Mouse (Mus musculus) brain, embryonic 14.5 days (tissue): ENCODE measurements at regions not wholly inside any gene's neighbourhood (a gene's known extent, or its start where the extent isn't known, plus 50 kb on each side); places are given as distances from the start of the nearest gene placed in this dataset.

Experiments
- DNase-seq: peaks from one replicate; pipeline ENCODE4 v3.0.0-alpha.2; 2011; ENCODE audit warnings: low read depth
- CTCF ChIP-seq: fragments of 200-500 bp; IDR thresholded peaks from 2 replicates; pipeline ENCODE4 v1.5.1; 2012; ENCODE audit warnings: inconsistent platforms, mild to moderate bottlenecking, moderate library complexity, borderline replicate concordance; ENCODE audit not compliant: insufficient read depth, insufficient read length; ENCODE audit errors: extremely low read depth
- POLR2A ChIP-seq: fragments of 200-500 bp; IDR thresholded peaks from 2 replicates; pipeline ENCODE4 v1.6.1; 2012; ENCODE audit warnings: mild to moderate bottlenecking, inconsistent platforms, borderline replicate concordance; ENCODE audit not compliant: poor library complexity, insufficient read depth, insufficient read length, severe bottlenecking; ENCODE audit errors: extremely low read depth

GRCm38 (mm10) chr11:8251360-8251759 is 413.0 kb downstream of the Tns3 start:
- TF ChIP-seq POLR2A (no peak), CTCF (no peak)
- DNase-seq, result no peak

GRCm38 (mm10) chr11:8249468-8249867 is 414.9 kb downstream of the Tns3 start:
- DNase-seq, result no peak
- TF ChIP-seq POLR2A (no peak), CTCF (no peak)

DNA sequence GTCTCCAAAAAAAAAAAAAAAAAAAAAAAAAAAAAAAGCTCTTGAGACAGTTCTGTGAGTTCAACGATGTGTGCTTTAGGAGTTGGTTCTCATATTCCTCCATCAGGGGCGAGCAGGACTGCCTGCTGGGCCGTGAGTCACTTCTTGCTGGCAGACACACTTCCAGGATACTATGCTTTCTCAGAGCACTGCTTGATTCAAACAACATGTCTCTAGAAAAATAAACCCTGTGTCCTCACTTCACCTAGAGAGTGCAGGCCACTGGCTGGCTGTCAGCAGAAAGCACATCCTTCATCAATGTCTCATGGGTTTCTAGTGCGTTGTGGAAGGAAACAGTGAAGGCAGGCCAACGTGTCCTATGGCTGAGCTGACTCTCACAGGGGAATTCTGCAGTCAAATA is 416.8 kb downstream of the Tns3 start:
- no peak for DNase-seq
- TF ChIP-seq CTCF, result no peak
- TF ChIP-seq POLR2A, result no peak

- no peak for TF ChIP-seq POLR2A
- no peak for TF ChIP-seq CTCF
- no peak for DNase-seq
These were observed 417.3 kb downstream of the Tns3 start for GRCm38 (mm10) chr11:8247024-8247423.

DNA sequence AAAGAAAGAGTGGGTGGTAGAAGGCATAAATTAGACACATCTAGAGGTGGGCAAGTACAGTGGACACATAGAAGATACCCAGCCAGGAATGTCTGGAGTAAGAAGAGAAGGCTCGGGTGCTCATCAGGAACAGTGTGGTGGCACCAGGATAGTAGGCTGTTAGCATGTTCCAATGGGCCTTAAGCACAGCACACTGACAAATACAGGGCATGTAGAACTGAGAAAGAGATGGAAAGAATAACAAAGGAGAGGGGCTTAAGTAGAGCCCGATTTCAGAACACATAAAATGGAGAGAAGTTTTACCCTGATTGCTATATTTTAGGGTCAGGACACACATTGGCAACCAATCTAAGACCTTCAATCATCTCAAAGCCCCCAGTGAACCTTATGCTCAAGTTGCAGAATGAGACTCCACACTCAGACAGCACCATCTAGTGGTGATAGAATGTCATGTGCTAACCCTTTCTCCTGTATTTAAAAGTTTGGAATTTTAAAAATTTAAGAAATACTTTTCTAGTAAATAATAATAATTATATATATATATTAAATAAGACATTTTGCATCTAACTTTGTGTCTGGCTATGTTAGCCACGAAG is 418.8 kb downstream of the Tns3 start:
- DNase-seq, result peak; percentile 73
- TF ChIP-seq CTCF (peak; percentile 66; the same call in 1 of the 2 replicates), POLR2A (no peak)

- DNase-seq, result no peak
- TF ChIP-seq POLR2A (no peak), CTCF (no peak)
These were observed 425.8 kb downstream of the Tns3 start for GRCm38 (mm10) chr11:8238498-8238897.

GRCm38 (mm10) chr11:8237556-8237955 is 426.8 kb downstream of the Tns3 start:
- no peak for TF ChIP-seq CTCF
- TF ChIP-seq POLR2A, result no peak
- no peak for DNase-seq

- no peak for TF ChIP-seq POLR2A
- no peak for TF ChIP-seq CTCF
- peak; percentile 43 for DNase-seq
These were observed 428.3 kb downstream of the Tns3 start for GRCm38 (mm10) chr11:8236056-8236455.

DNA sequence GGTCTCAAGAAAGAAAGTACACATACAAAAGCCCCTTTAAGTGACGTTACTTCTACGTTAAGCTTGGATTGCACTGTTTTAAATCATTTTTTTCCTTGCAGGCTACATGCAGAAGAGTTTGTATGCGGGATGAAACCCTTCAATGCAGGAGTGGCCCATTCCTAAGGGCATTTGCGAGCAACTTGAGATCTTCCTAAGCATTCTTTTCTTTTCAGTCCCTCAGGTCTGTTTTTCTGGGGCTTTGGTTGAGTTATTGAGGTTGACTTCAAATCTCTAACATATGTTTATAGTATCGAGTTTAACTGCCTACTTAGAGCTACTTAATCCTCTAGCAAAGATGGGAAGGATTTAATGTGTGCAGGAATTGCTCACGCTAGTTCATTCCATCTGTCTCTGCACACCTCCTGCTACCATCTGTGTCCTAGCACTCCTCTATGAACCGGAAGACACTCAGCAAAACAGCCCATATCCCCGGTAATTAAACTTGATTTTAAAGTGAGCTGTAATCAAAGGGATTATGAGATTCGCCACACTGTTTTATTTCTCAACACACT is 431.6 kb downstream of the Tns3 start:
- no peak for DNase-seq
- TF ChIP-seq CTCF (no peak), POLR2A (no peak)

DNA sequence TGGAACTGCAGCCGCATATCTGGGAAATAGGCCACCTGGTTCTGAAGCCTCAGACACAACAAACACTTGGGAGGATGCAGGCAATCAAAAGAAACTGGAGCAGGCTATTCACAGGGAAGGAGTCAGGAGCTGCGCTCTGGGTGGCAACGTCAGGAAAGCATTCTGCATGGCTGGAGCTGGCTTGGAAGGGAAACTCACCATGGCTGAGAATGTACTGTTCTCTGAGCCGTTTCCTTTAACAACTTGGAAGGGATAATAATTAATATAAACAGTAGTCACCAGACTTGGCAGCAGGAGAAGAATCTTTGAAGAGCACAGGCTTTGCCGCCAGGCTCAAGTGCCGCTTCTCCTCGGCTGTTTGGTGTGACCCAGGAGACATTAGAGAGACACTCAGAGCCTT is 434.5 kb downstream of the Tns3 start:
- no peak for TF ChIP-seq POLR2A
- no peak for TF ChIP-seq CTCF
- no peak for DNase-seq

DNA sequence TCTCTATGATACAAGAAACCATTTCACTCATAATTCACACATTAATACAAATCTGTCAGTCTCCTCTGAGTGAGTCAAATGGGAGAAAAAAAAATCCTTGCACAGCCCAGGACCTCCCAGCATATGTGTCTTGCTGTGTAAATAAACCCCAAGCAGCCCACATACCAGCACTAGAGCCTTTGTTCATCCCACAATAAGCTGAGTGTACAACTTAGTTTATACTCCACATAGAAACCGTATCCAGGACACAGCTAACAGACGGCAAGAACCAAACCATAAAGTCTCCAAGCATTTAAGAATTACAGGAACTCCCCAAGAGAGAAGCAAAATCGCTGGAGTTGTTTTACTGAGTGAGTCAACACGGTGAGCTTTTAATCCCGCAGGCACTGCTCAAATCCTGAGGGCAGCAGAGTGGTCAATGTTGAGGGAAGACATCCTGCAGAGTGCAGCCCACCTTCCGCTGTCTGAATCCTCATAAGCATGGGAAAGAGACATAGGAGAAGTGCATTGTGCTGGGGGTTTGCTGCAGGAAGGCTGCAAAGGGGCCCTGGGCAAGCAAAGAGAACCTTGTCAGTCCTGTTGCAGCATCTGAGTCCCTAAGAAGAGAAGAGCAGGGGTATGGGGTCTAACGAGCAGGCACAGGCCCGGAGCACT is 436.4 kb downstream of the Tns3 start:
- DNase-seq, result peak; percentile 36
- TF ChIP-seq POLR2A (no peak), CTCF (no peak)

GRCm38 (mm10) chr11:8224366-8224765 is 440.0 kb downstream of the Tns3 start:
- DNase-seq, result no peak
- TF ChIP-seq POLR2A, result no peak
- no peak for TF ChIP-seq CTCF

GRCm38 (mm10) chr11:8220618-8221017 is 443.7 kb downstream of the Tns3 start:
- TF ChIP-seq CTCF (no peak), POLR2A (no peak)
- DNase-seq, result no peak

GRCm38 (mm10) chr11:8219911-8220310 is 444.4 kb downstream of the Tns3 start:
- TF ChIP-seq POLR2A (no peak), CTCF (no peak)
- no peak for DNase-seq

- TF ChIP-seq CTCF, result no peak
- TF ChIP-seq POLR2A, result no peak
- peak; percentile 42 for DNase-seq
These were observed 448.7 kb downstream of the Tns3 start for GRCm38 (mm10) chr11:8215634-8216033.
